ENCODE assay signal across 8 mouse cellular contexts in the genomic region with DNA sequence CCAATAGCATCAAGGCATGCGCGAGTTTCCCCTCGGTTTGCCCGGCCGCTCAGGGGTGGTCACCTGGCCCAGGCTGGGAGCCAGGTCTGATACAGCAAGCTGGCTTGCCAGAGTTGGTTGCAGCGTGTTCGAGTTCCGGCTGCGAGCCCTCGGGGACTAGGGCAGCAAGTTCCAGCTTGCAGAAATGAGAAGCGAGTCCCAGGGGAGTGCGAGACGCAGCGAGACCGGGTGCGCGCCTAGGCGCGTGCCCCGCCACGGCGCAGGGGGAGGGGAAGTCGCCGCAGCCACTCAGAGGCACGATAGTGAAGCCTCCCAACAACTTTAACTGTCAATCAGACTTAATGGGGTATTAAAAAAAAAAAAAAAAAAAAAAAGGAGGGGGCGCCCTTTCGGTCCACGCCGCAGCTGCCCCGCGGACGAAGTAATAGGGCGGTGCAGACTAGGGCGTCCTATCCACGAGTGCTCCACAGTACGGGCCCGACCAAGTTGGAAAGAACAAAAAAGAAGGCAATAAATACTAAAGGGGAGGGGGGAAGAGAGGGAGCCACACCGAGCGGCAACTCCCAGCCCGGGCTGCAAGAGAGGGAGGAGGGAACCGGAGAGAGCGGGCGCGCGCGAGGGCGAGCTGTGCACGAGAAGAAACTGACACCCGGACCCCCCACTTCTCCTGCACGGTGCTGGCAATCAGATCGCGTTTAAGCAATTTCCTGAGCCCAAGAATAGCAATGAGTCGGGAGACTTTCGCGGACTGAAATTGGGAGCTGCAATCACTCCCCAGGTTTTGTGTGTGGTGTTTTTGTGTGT. TPM values are rescaled to one million over a fixed set of nuclear protein-coding genes. Genes with fewer than 3 reads are reported as not detected.
DNase-seq lines count a peak whose midpoint lies in the region; ATAC-seq and TF ChIP-seq lines count a peak whose summit lies in the region.

A gene (plus strand): TSS at position 695 of the 804 bp plus-strand sequence.

- no peaks in the 10 kb centered on the region for H3K4me1 ChIP-seq in ES-Bruce4 (ENCODE audit: control insufficient read depth, insufficient read depth, low read length)
- peaks cover 26% of the 10 kb centered on the region for H3K4me1 ChIP-seq in forebrain, embryonic 16.5 days (replicated peaks; ENCODE audit: control insufficient read depth, insufficient read depth, low read length)
- peaks cover 41% of the 10 kb centered on the region for H3K4me1 ChIP-seq in lung, embryonic 15.5 days
- peaks cover 28% of the 10 kb centered on the region for H3K4me1 ChIP-seq in olfactory bulb, adult 2 months (ENCODE audit: control insufficient read depth, insufficient read depth, low read length)
- H3K4me1 ChIP-seq in thymus, adult 2 months (replicated peaks; ENCODE audit: control insufficient read depth, insufficient read depth, low read length) = peaks cover 31% of the 10 kb centered on the region

- H3K27ac ChIP-seq in ES-Bruce4 (ENCODE audit: insufficient read depth, low read length) = no peak within 1 kb of the TSS
- H3K27ac ChIP-seq in forebrain, embryonic 16.5 days (ENCODE audit: low read length) = no peak within 1 kb of the TSS
- peak within 1 kb of the TSS; percentile 87 for H3K27ac ChIP-seq in lung, embryonic 15.5 days
- H3K27ac ChIP-seq in olfactory bulb, adult 2 months (ENCODE audit: insufficient read depth, low read depth, low read length) = no peak within 1 kb of the TSS
- peak within 1 kb of the TSS; percentile 90 for H3K27ac ChIP-seq in thymus, adult 2 months (ENCODE audit: control insufficient read depth, insufficient read depth, low read length)

- peak; percentile 48 for DNase-seq in cerebellum, adult 11-12 months
- peak; percentile 83 for DNase-seq in heart, postnatal 25 days (ENCODE audit: low spot score)
- peak in 1 of 2 experiments; percentile 61 for DNase-seq in layer of hippocampus, adult 18-20 months (ENCODE audit: low spot score in 2 of 2)
- peak; percentile 87 for DNase-seq in thymus, adult 2 months

- under 1% methylated on average over 55 of the region's 55 CpGs for WGBS in forebrain, embryonic 16.5 days
- WGBS in lung, embryonic 15.5 days = under 1% methylated on average over 55 of the region's 55 CpGs
- WGBS in olfactory bulb, adult 2 months = 1% methylated on average over 54 of the region's 55 CpGs
- WGBS in thymus, adult 2 months = under 1% methylated on average over 55 of the region's 55 CpGs

- no peaks in the 10 kb centered on the region for H3K36me3 ChIP-seq in ES-Bruce4 (ENCODE audit: control insufficient read depth, insufficient read depth, low read length, poor library complexity, severe bottlenecking)
- no peaks in the 10 kb centered on the region for H3K36me3 ChIP-seq in forebrain, embryonic 16.5 days (ENCODE audit: control insufficient read depth, insufficient read depth)
- H3K36me3 ChIP-seq in lung, embryonic 15.5 days = no peaks in the 10 kb centered on the region
- no peaks in the 10 kb centered on the region for H3K36me3 ChIP-seq in thymus, adult 2 months (ENCODE audit: control insufficient read depth, insufficient read depth, low read length)

- H3K27me3 ChIP-seq in ES-Bruce4 (ENCODE audit: control insufficient read depth, insufficient read depth, low read length, poor library complexity, severe bottlenecking) = no peaks in the 10 kb centered on the region
- peaks cover 18% of the 10 kb centered on the region for H3K27me3 ChIP-seq in forebrain, embryonic 16.5 days (replicated peaks; ENCODE audit: control insufficient read depth, insufficient read depth, low read length)
- H3K27me3 ChIP-seq in lung, embryonic 15.5 days = no peaks in the 10 kb centered on the region
- no peaks in the 10 kb centered on the region for H3K27me3 ChIP-seq in thymus, adult 2 months (ENCODE audit: control insufficient read depth, insufficient read depth, low read length)

- TF ChIP-seq CTCF in ES-Bruce4 (IDR thresholded peaks at IDR 0.05; ENCODE audit: low read depth, low read length) = no peak
- no peak for TF ChIP-seq CTCF in olfactory bulb, adult 2 months (IDR thresholded peaks at IDR 0.05; ENCODE audit: insufficient read depth, low read depth, low read length)
- no peak; the same call in 1 of the 2 replicates for TF ChIP-seq CTCF in thymus, adult 2 months (IDR thresholded peaks at IDR 0.05; ENCODE audit: borderline replicate concordance, control insufficient read depth, extremely low read depth, insufficient read depth, low read length, poor library complexity)

- no peak for TF ChIP-seq EP300 in ES-Bruce4 (IDR thresholded peaks at IDR 0.05; ENCODE audit: insufficient read depth, low read depth, low read length)

- intact Hi-C loops in heart, postnatal 25 days (cut with DNase I) = loop anchor here (2.0 to 5.0 kb wide), 3 partner anchors 105 to 405 kb away; no protein-coding TSS in a partner anchor

- H3K9me3 ChIP-seq in ES-Bruce4 (replicated peaks; ENCODE audit: control insufficient read depth, insufficient read depth, low read length, poor library complexity, severe bottlenecking) = no peaks in the 10 kb centered on the region
- no peaks in the 10 kb centered on the region for H3K9me3 ChIP-seq in forebrain, embryonic 16.5 days (ENCODE audit: control insufficient read depth, low read length)
- no peaks in the 10 kb centered on the region for H3K9me3 ChIP-seq in lung, embryonic 15.5 days

- TF ChIP-seq POLR2A in ES-Bruce4 (IDR thresholded peaks at IDR 0.05; ENCODE audit: insufficient read depth, low read length) = no peak
- no peak for TF ChIP-seq POLR2A in olfactory bulb, adult 2 months (IDR thresholded peaks at IDR 0.05; ENCODE audit: insufficient read depth, low read depth, low read length)
- TF ChIP-seq POLR2A in thymus, adult 2 months (IDR thresholded peaks at IDR 0.05; ENCODE audit: control insufficient read depth, extremely low read depth, insufficient read depth, low read length, poor library complexity) = peak; percentile 50; the same call in 1 of the 2 replicates

- ATAC-seq in forebrain, embryonic 16.5 days = peak; percentile 68
- ATAC-seq in lung, embryonic 15.5 days (ENCODE audit: borderline replicate concordance, extremely low read depth, low FRiP score, low TSS enrichment) = peak; percentile 58

- peak within 1 kb of the TSS; percentile 42 for H3K9ac ChIP-seq in ES-Bruce4 (ENCODE audit: low read depth, poor library complexity, severe bottlenecking)
- H3K9ac ChIP-seq in forebrain, embryonic 16.5 days (replicated peaks; ENCODE audit: low read depth, low read length) = peak within 1 kb of the TSS; percentile 45
- peak within 1 kb of the TSS; percentile 58 for H3K9ac ChIP-seq in lung, embryonic 15.5 days

- peak within 1 kb of the TSS; percentile 72 for H3K4me3 ChIP-seq in ES-Bruce4 (ENCODE audit: low read depth, low read length)
- H3K4me3 ChIP-seq in forebrain, embryonic 16.5 days (replicated peaks; ENCODE audit: low read length) = peak within 1 kb of the TSS; percentile 50
- H3K4me3 ChIP-seq in lung, embryonic 15.5 days = peak within 1 kb of the TSS; percentile 62
- H3K4me3 ChIP-seq in olfactory bulb, adult 2 months (ENCODE audit: insufficient read depth, low read depth, low read length) = peak within 1 kb of the TSS; percentile 47
- H3K4me3 ChIP-seq in thymus, adult 2 months (ENCODE audit: control insufficient read depth, insufficient read depth, low read length) = peak within 1 kb of the TSS; percentile 81

- peak within 1 kb of the TSS; percentile 84 for H3K4me2 ChIP-seq in forebrain, embryonic 16.5 days (ENCODE audit: low read length)
- H3K4me2 ChIP-seq in lung, embryonic 15.5 days = peak within 1 kb of the TSS; percentile 94

RNA-seq across cellular contexts. Expression of the gene that starts here (rescaled TPM):
- polyA plus RNA-seq in ES-Bruce4 (2011; ENCODE audit: insufficient read depth, insufficient read length, low read depth, missing spikeins) = 10.4 TPM in 2 replicates
- polyA plus RNA-seq in forebrain, embryonic 16.5 days (2015; fragmentation: Nextera tagmentation; extraction: Ambion mirVana) = 16.3 and 28.1 TPM in 2 replicates
- 100 to 1,000 TPM; 112 to 126 TPM for total RNA-seq in heart, postnatal 25 days (2021)
- total RNA-seq in layer of hippocampus, adult 18-20 months (2021) = 10 to 100 TPM; 33.7 to 35.6 TPM
- 51.6 and 53.0 TPM in 2 replicates for polyA plus RNA-seq in lung, embryonic 15.5 days (2015; fragmentation: Nextera tagmentation; extraction: Ambion mirVana)
- polyA plus RNA-seq in olfactory bulb, adult 2 months (2012; ENCODE audit: insufficient read depth, insufficient read length, low replicate concordance, missing spikeins) = not detected in 2 replicates
- 224 and 227 TPM in 2 replicates for polyA plus RNA-seq in thymus, adult 2 months (2012; rRNA removed)

Comparison
In these comparisons a context has a peak if more than half of its experiments do, and no peak if none do; other contexts are left out.
1. H3K27ac ChIP-seq: peak in lung, embryonic 15.5 days (single experiment) and thymus, adult 2 months (single experiment); none in ES-Bruce4 (single experiment), forebrain, embryonic 16.5 days (single experiment) and olfactory bulb, adult 2 months (single experiment).
2. Peak in every context shown above with its lines, with median percentiles within 50 percentile points of each other: H3K4me3 ChIP-seq and H3K9ac ChIP-seq.